Mouse (Mus musculus): Measurements from ENCODE around the gene Gmppb.
A peak's percentile ranks its signal among the peaks of the same experiment; 100 is the strongest.

The Gmppb gene

DNA sequence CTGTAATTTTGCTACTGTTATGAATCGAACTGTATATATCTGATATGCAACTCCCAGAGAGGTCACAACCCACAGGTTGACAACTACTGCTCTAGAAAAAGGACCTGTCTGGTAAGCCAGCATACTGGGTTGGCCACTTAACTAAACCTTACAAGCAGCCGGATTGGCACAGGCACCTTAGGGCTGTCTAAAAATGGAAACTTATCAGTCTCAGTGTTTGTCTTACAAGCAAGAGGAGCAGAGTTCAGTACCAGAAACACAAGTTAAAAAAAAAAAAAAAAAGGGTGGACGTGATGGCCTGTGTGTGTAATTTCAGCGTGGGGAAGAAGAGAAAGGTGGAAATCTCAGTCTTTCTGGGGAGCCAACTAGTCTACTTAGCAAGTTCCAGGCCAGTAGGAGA lies 22.8 kb downstream of the Gmppb start:
- ATAC-seq (ENCODE audit: insufficient number of reproducible peaks, low FRiP score, low TSS enrichment): no peak

DNA sequence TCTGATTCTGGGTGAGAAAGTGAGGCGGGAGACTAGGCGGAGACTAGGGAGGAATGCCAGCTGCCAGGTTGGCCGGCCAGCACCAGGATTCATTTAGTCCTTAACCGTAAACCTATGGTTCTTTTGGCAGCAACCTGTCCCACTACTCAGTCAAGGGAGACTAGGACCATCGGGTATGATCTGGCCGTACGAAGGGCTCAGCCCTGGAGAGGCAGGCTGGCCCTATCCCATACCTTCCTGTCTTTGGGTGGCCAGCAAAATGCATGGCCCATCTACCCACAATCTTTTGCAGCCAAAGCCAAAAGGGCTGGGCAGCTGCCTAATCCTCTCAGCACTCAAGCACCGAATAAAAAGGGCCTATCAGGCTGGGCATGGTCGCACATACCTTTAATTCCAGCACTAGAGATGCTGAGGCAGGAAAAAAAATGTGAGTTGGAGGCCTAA lies 23.5 kb downstream of the Gmppb start:
- peak; percentile 34; the same call in 1 of the 2 replicates for ATAC-seq (ENCODE audit: insufficient number of reproducible peaks, low FRiP score, low TSS enrichment)

GRCm38 (mm10) chr9:108073141-108073930 lies 24.3 kb downstream of the Gmppb start:
- peak; percentile 81 for ATAC-seq (ENCODE audit: insufficient number of reproducible peaks, low FRiP score, low TSS enrichment)

GRCm38 (mm10) chr9:108080168-108080567 lies 31.1 kb downstream of the Gmppb start, which contains the start of gene Mst1:
Mst1 (plus strand) TSS chr9:108080436.
- ATAC-seq (ENCODE audit: insufficient number of reproducible peaks, low FRiP score, low TSS enrichment): no peak

- no peak for ATAC-seq (ENCODE audit: insufficient number of reproducible peaks, low FRiP score, low TSS enrichment)
These were observed 33.5 kb downstream of the Gmppb start for GRCm38 (mm10) chr9:108082549-108082948.

DNA sequence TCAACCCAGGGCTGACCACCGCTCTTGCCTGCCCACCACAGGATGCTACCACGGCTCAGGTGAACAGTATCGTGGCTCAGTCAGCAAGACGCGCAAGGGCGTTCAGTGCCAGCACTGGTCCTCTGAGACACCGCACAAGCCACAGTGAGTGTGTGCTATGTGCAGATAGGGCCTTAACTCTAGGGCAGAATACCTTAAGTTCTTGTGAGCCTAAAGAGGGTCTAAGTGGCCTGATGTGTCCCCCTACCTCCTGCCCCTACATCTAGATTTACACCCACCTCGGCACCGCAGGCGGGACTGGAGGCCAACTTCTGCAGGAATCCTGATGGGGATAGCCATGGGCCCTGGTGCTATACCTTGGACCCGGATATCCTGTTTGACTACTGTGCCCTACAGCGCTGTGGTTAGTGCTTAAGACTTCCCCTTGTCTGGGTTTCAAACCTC lies 34.0 kb downstream of the Gmppb start, which contains the start of gene Rnf123:
TSS of gene Rnf123 (minus strand) at position 359 of the 444 bp plus-strand sequence.
- no peak for ATAC-seq (ENCODE audit: insufficient number of reproducible peaks, low FRiP score, low TSS enrichment)

DNA sequence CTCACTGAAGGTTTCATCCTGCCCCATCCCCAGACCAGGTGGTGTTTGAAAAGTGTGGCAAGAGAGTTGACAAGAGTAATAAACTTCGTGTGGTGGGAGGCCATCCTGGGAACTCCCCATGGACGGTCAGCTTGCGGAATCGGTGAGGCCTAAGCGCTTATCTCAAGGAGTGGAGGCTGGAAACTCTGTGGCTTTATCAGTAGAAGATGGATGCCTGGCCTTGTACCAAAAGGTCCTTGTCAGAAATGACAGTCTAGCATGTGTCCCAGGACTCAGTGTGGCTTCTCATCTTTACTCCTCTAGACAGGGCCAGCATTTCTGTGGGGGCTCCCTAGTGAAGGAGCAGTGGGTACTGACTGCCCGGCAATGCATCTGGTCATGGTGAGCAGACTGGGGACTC lies 34.5 kb downstream of the Gmppb start:
- no peak for ATAC-seq (ENCODE audit: insufficient number of reproducible peaks, low FRiP score, low TSS enrichment)

DNA sequence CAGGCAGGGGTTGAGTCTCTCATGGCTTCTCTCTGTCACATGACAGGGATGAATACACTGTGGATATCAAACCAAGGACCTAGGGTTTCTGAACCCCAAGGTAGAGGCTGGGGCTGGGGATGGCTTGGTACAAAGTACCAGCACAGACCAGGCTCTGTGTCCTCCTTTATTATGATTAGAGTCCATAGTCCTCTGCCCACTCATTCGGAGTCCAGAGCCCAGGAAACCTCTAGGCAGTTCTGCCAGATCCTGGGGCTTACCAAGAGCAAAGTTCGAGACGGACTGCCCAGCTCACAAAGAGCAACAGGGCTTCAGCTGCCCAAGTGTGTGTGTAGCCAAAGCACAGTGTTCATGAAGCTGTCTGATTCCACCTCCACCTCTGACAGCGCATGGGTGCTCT lies 36.2 kb downstream of the Gmppb start:
- ATAC-seq (ENCODE audit: insufficient number of reproducible peaks, low FRiP score, low TSS enrichment): no peak

GRCm38 (mm10) chr9:108090611-108091120 lies 41.6 kb downstream of the Gmppb start:
- ATAC-seq (ENCODE audit: insufficient number of reproducible peaks, low FRiP score, low TSS enrichment): no peak

DNA sequence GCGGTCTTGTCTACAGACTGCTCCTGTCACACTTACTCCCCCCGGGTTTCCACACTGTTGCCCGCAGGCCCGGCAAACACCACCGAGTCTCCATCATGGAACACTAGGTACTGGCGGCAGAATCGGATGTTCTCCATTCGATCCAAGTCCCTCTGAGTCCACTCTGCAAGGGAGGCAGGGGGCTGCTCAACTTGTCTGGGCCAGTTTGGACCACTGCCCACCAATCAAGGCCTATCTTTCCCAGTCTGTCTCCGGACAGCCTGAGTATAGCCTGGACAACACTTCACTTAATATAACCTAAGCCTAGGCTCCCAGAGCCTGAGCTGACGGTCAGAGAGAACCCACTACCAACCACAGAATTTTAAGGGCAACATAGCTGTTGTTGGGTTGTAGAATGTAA lies 44.5 kb downstream of the Gmppb start:
- no peak for ATAC-seq (ENCODE audit: insufficient number of reproducible peaks, low FRiP score, low TSS enrichment)

GRCm38 (mm10) chr9:108094184-108094941 lies 45.3 kb downstream of the Gmppb start, which contains the start of gene Apeh:
Apeh (minus strand) TSS chr9:108094606.
- peak; percentile 74 for ATAC-seq (ENCODE audit: insufficient number of reproducible peaks, low FRiP score, low TSS enrichment)

DNA sequence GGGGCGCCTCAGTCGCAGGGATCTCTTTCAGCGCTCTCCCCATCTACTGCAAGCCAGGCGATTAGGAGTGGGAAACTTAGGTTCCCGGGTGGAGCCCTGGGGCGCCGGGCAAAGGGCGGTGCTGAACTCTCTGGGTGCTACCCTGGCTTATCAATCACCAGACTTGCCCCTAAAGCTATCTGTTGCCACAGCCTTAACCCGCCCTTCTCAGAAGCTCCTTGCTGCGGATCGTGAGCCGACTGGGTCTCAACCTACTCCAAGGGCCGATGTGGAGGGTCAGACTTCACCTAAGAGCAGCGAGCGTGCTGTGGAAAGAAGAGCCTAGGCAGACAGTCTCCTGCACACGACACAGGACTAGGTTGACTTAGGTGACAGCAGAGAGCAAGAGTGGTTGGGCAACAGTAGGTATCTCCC lies 46.0 kb downstream of the Gmppb start:
- no peak for ATAC-seq (ENCODE audit: insufficient number of reproducible peaks, low FRiP score, low TSS enrichment)

GRCm38 (mm10) chr9:108095518-108095917 lies 46.5 kb downstream of the Gmppb start:
- ATAC-seq (ENCODE audit: insufficient number of reproducible peaks, low FRiP score, low TSS enrichment): peak; percentile 32; the same call in 1 of the 2 replicates

DNA sequence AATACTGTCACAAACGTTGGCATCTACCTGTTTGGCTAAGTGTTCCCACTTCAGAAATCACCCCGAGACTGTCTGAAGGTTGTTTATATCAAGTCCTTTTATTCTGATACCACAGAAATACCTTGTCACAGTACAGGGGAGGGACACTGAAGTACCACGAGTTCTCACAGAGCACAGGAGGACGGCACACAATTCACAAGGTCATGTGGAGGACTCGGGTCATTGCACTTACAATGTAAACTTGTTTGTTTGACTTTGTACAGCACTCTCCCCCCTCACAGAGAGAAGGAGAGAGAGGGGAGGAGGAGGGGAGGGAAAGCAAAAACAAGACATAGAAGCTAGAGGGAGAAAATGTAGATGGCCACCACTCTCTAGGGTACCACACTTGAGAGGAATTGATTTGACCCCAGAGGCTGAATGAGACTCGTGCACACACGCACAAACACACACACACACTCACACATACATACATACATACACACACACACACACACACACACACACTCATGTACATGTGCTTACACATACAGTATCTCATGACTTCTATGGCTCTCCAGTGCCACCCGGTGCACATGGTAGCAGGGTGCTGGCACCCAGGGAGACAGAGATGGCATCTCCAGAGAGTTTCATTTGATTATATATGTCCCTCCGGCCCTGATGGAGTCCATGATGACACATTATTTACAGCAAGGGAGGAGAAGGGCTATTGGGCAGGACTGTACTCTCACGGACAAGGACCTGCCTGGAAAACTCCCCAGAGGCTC lies 47.1 kb downstream of the Gmppb start:
- ATAC-seq (ENCODE audit: insufficient number of reproducible peaks, low FRiP score, low TSS enrichment): no peak

GRCm38 (mm10) chr9:108099619-108100018 lies 50.6 kb downstream of the Gmppb start:
- no peak for ATAC-seq (ENCODE audit: insufficient number of reproducible peaks, low FRiP score, low TSS enrichment)
